Mouse (Mus musculus) G1E (cell line): Measurements from ENCODE around the gene Tmtc2. TPM values are rescaled to one million over a fixed set of nuclear protein-coding genes. Genes with fewer than 3 reads are reported as not detected.

Experiments used
- ATAC-seq: 2 replicates; pipeline ENCODE4 v1.8.0; 2016; ENCODE audit warnings: mild to moderate bottlenecking; ENCODE audit not compliant: insufficient number of reproducible peaks, poor library complexity, low FRiP score, severe bottlenecking; ENCODE audit errors: extremely low read depth
- DNase-seq: peaks from one replicate; pipeline ENCODE4 v3.0.0; 2012; ENCODE audit warnings: low spot score
- H3K27me3 ChIP-seq: 2 replicates; pipeline ENCODE4 v1.6.1; 2012; ENCODE audit warnings: mild to moderate bottlenecking, low read length, inconsistent platforms; ENCODE audit not compliant: insufficient read depth
- H3K36me3 ChIP-seq: replicated peaks from 2 replicates; pipeline ENCODE3; 2012; ENCODE audit warnings: mild to moderate bottlenecking, inconsistent platforms
- H3K4me1 ChIP-seq: 2 replicates; pipeline ENCODE4 v1.6.1; 2012; ENCODE audit warnings: low read depth, low read length, inconsistent platforms, mixed read lengths; ENCODE audit not compliant: insufficient read depth
- H3K4me3 ChIP-seq: 2 replicates; pipeline ENCODE4 v1.5.1; 2012; ENCODE audit warnings: low read depth, mild to moderate bottlenecking, inconsistent platforms, low read length, moderate library complexity, mixed read lengths
- H3K9me3 ChIP-seq: replicated peaks from 2 replicates; pipeline ENCODE4 v1.6.1; 2012; ENCODE audit warnings: inconsistent platforms
- CTCF ChIP-seq: IDR thresholded peaks from 2 replicates; pipeline ENCODE4 v1.5.1; 2012; ENCODE audit warnings: low read depth, low read length, inconsistent platforms, mixed read lengths
- GATA1 ChIP-seq: IDR thresholded peaks from 2 replicates; pipeline ENCODE4 v1.6.1; 2012; ENCODE audit warnings: borderline replicate concordance, low read length, inconsistent platforms, mixed read lengths
- GATA2 ChIP-seq: IDR thresholded peaks from 2 replicates; pipeline ENCODE4 v1.6.1; 2012; ENCODE audit warnings: low read depth, low read length, inconsistent platforms, borderline replicate concordance
- POLR2AphosphoS5 ChIP-seq: IDR thresholded peaks from 2 replicates; pipeline ENCODE4 v1.6.1; 2012; ENCODE audit warnings: low read depth, low read length, inconsistent platforms; ENCODE audit not compliant: insufficient replicate concordance
- TAL1 ChIP-seq: conservative IDR thresholded peaks from 2 replicates; pipeline ENCODE4 v1.6.1; 2012; ENCODE audit warnings: low read depth, low read length, inconsistent platforms, mixed read lengths
- polyA plus RNA-seq: library from polyadenylated mRNA; stranded (reverse); fragments of >175 nt; gene quantifications from 2 replicates; pipeline ENCODE4 v1.2.3, GENCODE M21; 2012
- total RNA-seq, 2 experiments: library from RNA; stranded (forward) in 1 of 2; stranded (reverse) in 1 of 2; fragments of 200-1000 nt in 1 of 2; fragments of >200 nt in 1 of 2; fragmentation: Nextera tagmentation in 1 of 2; gene quantifications; 2 replicates each; pipeline ENCODE4 v1.2.3; 2014 to 2017

Gene Tmtc2
- total and polyA plus RNA-seq, 3 experiments = 0.86 to 14.4 (median 5.3) TPM

DNA sequence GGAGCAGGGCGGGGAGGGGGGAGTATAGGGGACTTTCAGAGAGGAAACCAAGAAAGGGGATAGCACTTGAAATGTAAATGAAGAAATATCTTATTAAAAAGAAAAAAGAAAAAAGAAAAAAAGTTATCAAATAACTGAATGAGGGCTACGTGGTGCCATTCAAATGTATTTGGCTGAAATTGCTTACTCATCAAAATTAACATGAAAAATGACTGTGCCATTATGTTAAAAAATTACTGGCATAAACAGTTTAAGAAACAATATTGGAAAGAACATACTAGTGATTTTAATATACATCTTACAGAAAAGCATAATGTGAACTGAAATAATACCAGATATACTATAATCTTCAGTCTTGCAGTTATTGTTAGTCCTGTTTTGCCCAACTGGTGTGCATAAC lies 378.9 kb downstream of the Tmtc2 start:
- H3K36me3 ChIP-seq = no peaks in the 10 kb centered on the region
- H3K9me3 ChIP-seq = no peaks in the 10 kb centered on the region
- TF ChIP-seq GATA2 (no peak), GATA1 (no peak), POLR2AphosphoS5 (no peak), TAL1 (no peak), CTCF (no peak)
- no peak overlapping the region for H3K4me3 ChIP-seq
- H3K4me1 ChIP-seq = no peaks in the 10 kb centered on the region
- ATAC-seq = no peak
- no peaks in the 10 kb centered on the region for H3K27me3 ChIP-seq
- no peak for DNase-seq

DNA sequence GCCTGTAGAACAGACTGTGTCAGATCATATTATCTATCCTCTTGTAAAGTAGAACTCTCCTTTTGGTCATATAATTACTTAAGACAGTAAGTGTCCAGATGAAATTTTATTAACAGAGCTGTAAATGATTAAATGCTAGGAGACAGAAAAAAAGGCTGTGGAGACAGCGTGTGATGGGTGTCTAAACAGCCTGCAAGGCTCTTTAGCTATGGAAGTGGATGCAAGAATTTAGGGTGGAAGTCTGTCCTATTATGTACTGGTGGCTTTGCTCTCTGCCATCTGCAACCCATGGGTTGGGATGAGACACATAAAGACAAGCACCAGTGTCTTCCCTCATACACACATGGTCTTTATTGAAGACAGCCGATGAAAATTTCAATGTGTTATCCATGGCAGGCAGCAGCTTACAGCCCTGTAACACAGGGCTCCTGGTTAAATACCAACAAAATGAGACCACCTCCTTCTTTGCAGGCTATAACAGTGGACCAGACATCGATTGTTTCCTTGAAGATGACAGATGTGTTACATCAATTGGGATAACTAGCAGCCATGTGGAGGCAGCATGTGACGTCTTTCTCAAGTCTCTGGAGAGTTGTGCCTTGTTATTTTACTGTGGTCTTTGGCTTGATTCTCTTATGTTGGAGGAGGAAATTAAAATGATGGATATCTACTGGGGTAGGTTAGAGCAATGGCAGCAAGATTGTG lies 380.3 kb downstream of the Tmtc2 start:
- no peak for TF ChIP-seq CTCF
- no peak for TF ChIP-seq GATA2
- TF ChIP-seq TAL1 = no peak
- no peak for TF ChIP-seq POLR2AphosphoS5
- TF ChIP-seq GATA1 = no peak
- ATAC-seq = no peak
- no peak for DNase-seq
- Histone ChIP-seq H3K27me3 (no peaks in the 10 kb centered on the region), H3K4me3 (no peak overlapping the region), H3K36me3 (no peaks in the 10 kb centered on the region), H3K9me3 (no peaks in the 10 kb centered on the region), H3K4me1 (no peaks in the 10 kb centered on the region)

DNA sequence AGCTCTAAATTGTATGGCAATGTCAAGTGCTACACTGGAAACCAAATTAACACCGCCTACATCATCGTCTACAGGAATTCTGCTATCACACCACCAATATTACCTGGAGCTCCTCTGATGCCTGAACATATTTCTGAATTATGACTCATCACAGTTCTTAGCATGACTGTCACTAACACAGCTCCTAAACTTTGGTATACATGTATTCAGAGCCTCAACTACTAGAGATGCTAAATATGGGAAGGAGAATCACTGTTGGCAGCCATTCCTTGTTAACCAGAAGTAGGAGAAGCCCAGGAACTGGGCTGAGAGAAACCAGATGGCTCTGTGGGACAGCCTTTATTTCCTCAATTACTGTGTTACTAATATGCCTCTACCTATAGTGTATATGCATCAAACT lies 382.2 kb downstream of the Tmtc2 start:
- Histone ChIP-seq H3K4me3 (no peak overlapping the region), H3K36me3 (no peaks in the 10 kb centered on the region), H3K27me3 (no peaks in the 10 kb centered on the region), H3K4me1 (no peaks in the 10 kb centered on the region), H3K9me3 (no peaks in the 10 kb centered on the region)
- no peak for TF ChIP-seq CTCF
- no peak for TF ChIP-seq TAL1
- no peak for TF ChIP-seq GATA1
- no peak for TF ChIP-seq POLR2AphosphoS5
- no peak for TF ChIP-seq GATA2
- DNase-seq (no peak), ATAC-seq (no peak)

DNA sequence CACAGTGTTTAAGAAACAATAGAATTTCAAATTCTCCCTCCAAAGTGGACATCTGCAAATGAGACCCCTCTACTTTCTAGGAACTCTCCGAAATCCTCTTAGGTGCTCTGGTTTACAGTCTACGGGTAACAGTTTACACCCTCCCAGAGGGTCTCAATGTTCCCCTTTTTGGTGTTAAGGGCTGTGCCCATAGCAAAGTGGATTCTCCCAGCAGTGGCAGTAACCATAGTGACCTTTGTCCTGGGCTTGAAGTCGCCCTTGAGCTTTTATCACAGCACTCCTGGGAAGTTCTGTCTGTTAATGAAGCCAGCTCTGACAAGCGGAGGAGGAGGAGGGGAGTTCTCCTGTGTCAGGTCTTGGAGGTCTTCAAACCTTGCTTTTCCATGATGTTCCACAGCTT lies 384.5 kb downstream of the Tmtc2 start:
- no peaks in the 10 kb centered on the region for H3K4me1 ChIP-seq
- H3K4me3 ChIP-seq = no peak overlapping the region
- H3K27me3 ChIP-seq = no peaks in the 10 kb centered on the region
- ATAC-seq (no peak), DNase-seq (no peak)
- no peaks in the 10 kb centered on the region for H3K9me3 ChIP-seq
- TF ChIP-seq CTCF (no peak), TAL1 (no peak), POLR2AphosphoS5 (no peak), GATA1 (no peak), GATA2 (no peak)
- no peaks in the 10 kb centered on the region for H3K36me3 ChIP-seq

DNA sequence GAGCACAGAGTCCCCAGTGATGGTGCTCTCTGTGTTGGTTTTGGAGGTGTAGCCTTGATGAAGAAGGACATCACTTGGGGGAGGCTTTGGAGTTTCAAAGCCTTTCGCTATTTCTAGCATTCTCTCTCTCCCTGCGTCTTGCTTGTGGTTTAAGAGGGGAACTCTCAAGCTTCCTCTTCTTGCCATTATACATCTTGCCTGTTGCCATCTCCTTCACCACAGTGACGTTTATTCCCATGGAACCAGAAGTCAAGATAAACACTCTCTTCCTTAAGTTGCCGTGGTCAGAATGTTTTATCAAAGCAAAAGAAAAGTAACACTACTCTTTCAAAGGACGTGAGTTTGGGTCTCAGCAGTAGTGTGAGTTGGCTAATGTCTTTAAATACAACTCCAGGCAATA lies 387.6 kb downstream of the Tmtc2 start:
- H3K36me3 ChIP-seq = no peaks in the 10 kb centered on the region
- no peak for TF ChIP-seq GATA2
- TF ChIP-seq POLR2AphosphoS5 = no peak
- TF ChIP-seq CTCF = no peak
- no peak for TF ChIP-seq TAL1
- TF ChIP-seq GATA1 = no peak
- H3K9me3 ChIP-seq = no peaks in the 10 kb centered on the region
- no peaks in the 10 kb centered on the region for H3K27me3 ChIP-seq
- no peak overlapping the region for H3K4me3 ChIP-seq
- no peak for DNase-seq
- no peak for ATAC-seq
- H3K4me1 ChIP-seq = no peaks in the 10 kb centered on the region

DNA sequence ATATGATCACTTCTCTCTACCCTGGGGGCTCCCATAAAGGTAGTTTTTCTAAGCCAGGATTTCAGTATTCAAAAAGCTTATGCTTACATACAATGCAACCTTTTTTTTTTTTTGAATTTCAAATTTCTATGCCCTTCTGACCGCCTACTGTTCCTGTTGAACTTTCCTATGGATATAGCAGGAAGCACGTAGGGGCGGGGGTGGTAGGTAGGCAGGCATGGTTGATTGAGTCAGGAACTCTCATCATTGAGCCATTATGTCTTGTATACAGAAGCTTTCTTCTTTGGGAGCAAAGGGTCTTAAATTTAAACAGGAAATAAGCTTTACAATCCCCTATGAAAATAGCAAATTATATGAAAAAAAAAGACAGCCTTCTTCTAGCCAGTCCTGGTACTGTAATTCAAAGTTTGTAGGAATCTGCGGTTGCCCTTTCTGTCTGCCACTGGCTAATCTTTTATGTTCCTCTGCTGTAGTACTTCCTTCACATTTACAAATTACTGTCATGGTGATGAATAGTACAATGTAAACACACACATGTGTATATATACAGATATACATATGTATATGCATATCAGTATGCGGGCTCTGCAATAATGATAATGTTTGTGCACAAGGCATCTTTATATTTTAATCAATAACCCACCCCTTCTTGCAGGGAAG lies 405.7 kb downstream of the Tmtc2 start:
- Histone ChIP-seq H3K4me3 (no peak overlapping the region), H3K27me3 (no peaks in the 10 kb centered on the region), H3K4me1 (no peaks in the 10 kb centered on the region), H3K36me3 (no peaks in the 10 kb centered on the region), H3K9me3 (no peaks in the 10 kb centered on the region)
- TF ChIP-seq GATA1 (no peak), TAL1 (no peak), CTCF (no peak)
- DNase-seq (no peak), ATAC-seq (no peak)
